Mouse (Mus musculus): ENCODE measurements around the gene Brd3os. TPM values are rescaled to one million over a fixed set of nuclear protein-coding genes. Genes with fewer than 3 reads are reported as not detected.

The Brd3os gene
- polyA plus RNA-seq, 1 experiment = 10.0 TPM

DNA sequence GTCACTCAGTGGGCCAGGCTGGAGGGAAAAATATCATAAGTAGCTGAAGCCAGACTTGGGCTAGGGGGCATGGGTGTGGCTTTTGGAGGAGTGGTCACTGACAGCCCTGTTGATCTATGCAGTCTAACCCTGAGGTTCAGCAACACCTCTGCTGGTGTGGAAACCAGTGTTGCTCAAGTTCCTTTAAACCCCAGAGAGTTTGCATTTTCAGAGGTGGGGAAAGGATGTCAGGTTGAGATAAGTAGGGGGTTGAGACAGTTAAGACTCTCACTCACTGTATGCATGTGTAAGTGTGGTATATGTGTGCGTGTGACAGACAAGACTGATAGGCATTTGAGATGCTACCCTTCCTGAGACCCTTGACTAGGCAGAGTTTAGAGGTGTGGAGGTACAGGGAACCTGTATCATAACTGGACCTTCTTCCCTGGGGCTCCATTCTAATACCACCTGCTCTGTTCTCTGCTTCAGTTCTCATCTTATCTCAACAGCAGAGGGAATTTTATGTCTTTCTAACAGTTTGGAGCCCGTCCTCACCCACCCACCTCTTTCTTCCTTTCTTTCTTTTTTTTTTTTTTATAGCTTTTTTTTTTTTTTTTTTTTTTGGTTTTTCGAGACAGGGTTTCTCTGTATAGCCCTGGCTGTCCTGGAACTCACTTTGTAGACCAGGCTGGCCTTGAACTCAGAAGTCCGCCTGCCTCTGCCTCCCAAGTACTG lies 45.4 kb downstream of the Brd3os start:
- no peaks in the 10 kb centered on the region for H3K4me1 ChIP-seq (ENCODE audit: control insufficient read depth, insufficient read depth, low read length)
- H3K4me3 ChIP-seq (ENCODE audit: insufficient read depth, low read length) = no peak overlapping the region
- no peak for TF ChIP-seq CTCF (IDR thresholded peaks at IDR 0.05; ENCODE audit: borderline replicate concordance, insufficient read depth, low read length)
- no peak for TF ChIP-seq POLR2A (IDR thresholded peaks at IDR 0.05; ENCODE audit: low read depth, low read length)
- no peak overlapping the region for H3K27ac ChIP-seq (ENCODE audit: insufficient read depth, low read length)

DNA sequence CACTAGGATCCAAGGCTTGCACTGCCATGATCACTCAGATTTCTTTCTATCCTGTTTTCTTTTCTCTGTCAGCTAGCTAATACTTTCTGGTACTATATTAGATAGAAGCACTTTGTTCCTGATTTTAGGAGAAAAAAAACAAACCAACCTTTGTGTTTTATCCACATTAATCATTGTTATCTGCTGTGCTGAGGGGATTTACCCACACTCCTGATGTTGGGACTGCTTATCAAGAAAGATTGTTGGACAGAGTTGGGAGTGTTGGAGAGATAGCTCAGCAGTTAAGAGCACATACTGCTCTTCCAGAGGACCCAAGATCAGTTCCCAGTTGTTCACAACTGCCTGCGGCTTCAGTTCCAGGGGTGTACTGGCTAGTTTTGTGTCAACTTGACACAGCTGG lies 46.2 kb downstream of the Brd3os start:
- no peaks in the 10 kb centered on the region for H3K4me1 ChIP-seq (ENCODE audit: control insufficient read depth, insufficient read depth, low read length)
- TF ChIP-seq POLR2A (IDR thresholded peaks at IDR 0.05; ENCODE audit: low read depth, low read length) (no peak), CTCF (IDR thresholded peaks at IDR 0.05; ENCODE audit: borderline replicate concordance, insufficient read depth, low read length) (no peak)
- H3K4me3 ChIP-seq (ENCODE audit: insufficient read depth, low read length) = no peak overlapping the region
- no peak overlapping the region for H3K27ac ChIP-seq (ENCODE audit: insufficient read depth, low read length)

GRCm38 (mm10) chr2:27490939-27491338 lies 48.8 kb downstream of the Brd3os start:
- no peak overlapping the region for H3K27ac ChIP-seq (ENCODE audit: insufficient read depth, low read length)
- no peaks in the 10 kb centered on the region for H3K4me1 ChIP-seq (ENCODE audit: control insufficient read depth, insufficient read depth, low read length)
- TF ChIP-seq CTCF (IDR thresholded peaks at IDR 0.05; ENCODE audit: borderline replicate concordance, insufficient read depth, low read length) = no peak
- TF ChIP-seq POLR2A (IDR thresholded peaks at IDR 0.05; ENCODE audit: low read depth, low read length) = no peak
- no peak overlapping the region for H3K4me3 ChIP-seq (ENCODE audit: insufficient read depth, low read length)

Other genes with a start within 250 kb of the Brd3os start
- 17.5 and 18.0 TPM in 2 replicates for gene Sardh, start 194.0 kb upstream of the Brd3os start, polyA plus RNA-seq (2011; ENCODE audit: insufficient read length, low read depth, missing spikeins)
- 8.4 and 8.6 TPM in 2 replicates for gene Vav2, start 15.3 kb upstream of the Brd3os start, polyA plus RNA-seq (2011; ENCODE audit: insufficient read length, low read depth, missing spikeins)
- 38.7 and 41.4 TPM in 2 replicates for gene Brd3, start 65.3 kb downstream of the Brd3os start, polyA plus RNA-seq (2011; ENCODE audit: insufficient read length, low read depth, missing spikeins)
- 36.5 and 39.9 TPM in 2 replicates for gene Wdr5, start 72.8 kb downstream of the Brd3os start, polyA plus RNA-seq (2011; ENCODE audit: insufficient read length, low read depth, missing spikeins)
- 28.4 and 35.7 TPM in 2 replicates for gene Rxra, start 234.1 kb downstream of the Brd3os start, polyA plus RNA-seq (2011; ENCODE audit: insufficient read length, low read depth, missing spikeins)

Measured in embryonic fibroblast, embryonic 13.5 days (primary cell).